Mouse (Mus musculus): Measurements from ENCODE around the gene Sh2b2. TPM values are rescaled to one million over a fixed set of nuclear protein-coding genes. Genes with fewer than 3 reads are reported as not detected.
"Not testable (repeated sequence)": the region's sequence is repeated elsewhere in the genome, so short reads cannot be mapped to it uniquely, and the experiment has no call there.

Sh2b2 gene
- polyA plus RNA-seq, 1 experiment from 2014 or later, result 4.9 TPM

GRCm38 (mm10) chr5:136236611-136237010 is 9.7 kb downstream of the Sh2b2 start:
- 82% methylated on average over 5 of the region's 5 CpGs for WGBS
- ATAC-seq (ENCODE audit: insufficient number of reproducible peaks, low FRiP score, low TSS enrichment, low read depth), result no peak
- H3K4me1 ChIP-seq, result peaks cover 19% of the 10 kb centered on the region
- no peaks in the 10 kb centered on the region for H3K36me3 ChIP-seq
- peaks cover 8% of the 10 kb centered on the region; the same call in 1 of the 2 replicates for H3K27me3 ChIP-seq
- no peaks in the 10 kb centered on the region for H3K9me3 ChIP-seq
- no peak overlapping the region for H3K9ac ChIP-seq
- H3K4me3 ChIP-seq, result no peak overlapping the region
- H3K4me2 ChIP-seq, result no peak overlapping the region
- no peak overlapping the region for H3K27ac ChIP-seq

DNA sequence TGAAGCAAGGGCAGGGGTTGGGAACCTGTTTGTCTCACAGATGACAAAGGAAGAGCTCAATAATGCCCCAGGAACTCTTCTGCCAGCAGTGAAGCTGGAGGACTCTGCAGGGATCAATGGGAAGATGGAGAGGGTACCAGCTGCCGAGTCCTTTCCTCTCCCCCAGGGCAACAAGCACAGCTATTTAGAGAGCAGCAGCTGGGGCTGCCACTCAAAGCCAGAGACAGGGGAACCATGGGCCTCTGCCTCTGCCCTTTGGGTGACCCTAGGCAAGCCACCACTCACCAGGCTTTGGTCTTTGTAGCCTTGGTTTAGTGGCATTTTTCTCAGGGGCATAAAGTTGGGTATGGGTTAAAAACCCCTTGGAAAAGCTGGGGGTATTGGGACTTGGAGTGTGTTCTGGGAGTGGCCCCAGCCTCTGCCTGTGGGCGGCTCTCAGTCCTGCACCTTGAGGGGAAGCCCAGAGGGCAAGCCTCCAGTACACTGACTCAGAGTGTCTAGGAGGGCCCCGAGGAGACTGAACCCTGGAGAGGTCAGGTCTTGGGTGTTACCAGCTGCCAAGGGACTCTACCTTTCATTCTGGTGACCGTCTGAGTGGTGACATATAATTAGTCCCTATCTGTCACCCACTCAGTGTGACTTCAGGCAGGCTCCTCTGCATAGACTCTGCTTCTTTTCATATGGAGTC is 15.9 kb downstream of the Sh2b2 start:
- H3K27ac ChIP-seq, result no peak overlapping the region
- WGBS, result 60% methylated on average over 4 of the region's 4 CpGs
- 0 out of 2 replicates have a peak, but pooled peaks cover 6% of the 10 kb centered on the region for H3K4me1 ChIP-seq
- no peaks in the 10 kb centered on the region for H3K9me3 ChIP-seq
- 0 out of 2 replicates have a peak, but pooled peaks cover 4% of the 10 kb centered on the region for H3K36me3 ChIP-seq
- H3K4me3 ChIP-seq, result no peak overlapping the region
- ATAC-seq (ENCODE audit: insufficient number of reproducible peaks, low FRiP score, low TSS enrichment, low read depth), result no peak
- no peak overlapping the region for H3K4me2 ChIP-seq
- peaks cover 10% of the 10 kb centered on the region; the same call in 1 of the 2 replicates for H3K27me3 ChIP-seq
- H3K9ac ChIP-seq, result no peak overlapping the region

GRCm38 (mm10) chr5:136226246-136226876 is 20.0 kb downstream of the Sh2b2 start:
- Histone ChIP-seq H3K4me3 (no peak overlapping the region), H3K4me1 (no peaks in the 10 kb centered on the region), H3K9me3 (no peaks in the 10 kb centered on the region), H3K27ac (no peak overlapping the region), H3K27me3 (no peaks in the 10 kb centered on the region; the same call in 1 of the 2 replicates), H3K4me2 (no peak overlapping the region), H3K9ac (no peak overlapping the region), H3K36me3 (peaks cover 16% of the 10 kb centered on the region)
- 74% methylated on average over 7 of the region's 7 CpGs for WGBS
- ATAC-seq (ENCODE audit: insufficient number of reproducible peaks, low FRiP score, low TSS enrichment, low read depth), result no peak

- 77% methylated on average over 12 of the region's 12 CpGs for WGBS
- H3K4me2 ChIP-seq, result no peak overlapping the region
Observed at GRCm38 (mm10) chr5:136218585-136218984, 27.8 kb downstream of the Sh2b2 start.

DNA sequence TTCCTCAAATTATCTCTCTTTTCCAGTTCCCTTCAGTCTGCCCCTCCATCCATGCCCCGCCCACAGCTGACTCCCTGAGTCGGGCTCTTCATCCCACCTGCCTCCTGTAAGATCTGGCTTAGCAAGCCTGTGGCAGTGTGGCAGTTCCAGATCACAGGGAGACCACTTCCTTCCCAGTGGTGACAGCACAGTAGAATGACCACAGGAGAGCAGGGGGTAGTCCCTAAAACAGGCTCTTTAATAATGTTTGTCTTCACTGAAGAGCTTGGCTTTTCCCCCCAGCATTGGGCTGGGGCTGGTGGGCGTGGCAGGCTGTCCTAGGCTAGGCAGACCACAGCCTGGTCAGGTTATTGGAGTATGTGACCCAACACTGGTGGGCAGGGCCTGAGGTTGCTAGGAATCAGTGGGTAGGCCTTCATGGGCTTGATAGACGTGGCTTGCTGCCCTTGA is 28.4 kb downstream of the Sh2b2 start:
- no peaks in the 10 kb centered on the region for H3K27me3 ChIP-seq

More at GRCm38 (mm10) chr5:136218585-136218984, 27.8 kb downstream of the Sh2b2 start:
- Histone ChIP-seq H3K4me1 (no peaks in the 10 kb centered on the region), H3K9ac (no peak overlapping the region), H3K27me3 (no peaks in the 10 kb centered on the region), H3K9me3 (no peaks in the 10 kb centered on the region), H3K4me3 (no peak overlapping the region), H3K36me3 (peaks cover 11% of the 10 kb centered on the region; the same call in 1 of the 2 replicates), H3K27ac (no peak overlapping the region)
- no peak for ATAC-seq (ENCODE audit: insufficient number of reproducible peaks, low FRiP score, low TSS enrichment, low read depth)

GRCm38 (mm10) chr5:136217004-136217665 is 29.2 kb downstream of the Sh2b2 start:
- H3K27ac ChIP-seq, result no peak overlapping the region
- no peaks in the 10 kb centered on the region for H3K4me1 ChIP-seq
- H3K9me3 ChIP-seq, result no peaks in the 10 kb centered on the region
- no peak overlapping the region for H3K9ac ChIP-seq
- no peak overlapping the region for H3K4me2 ChIP-seq
- ATAC-seq (ENCODE audit: insufficient number of reproducible peaks, low FRiP score, low TSS enrichment, low read depth), result no peak
- WGBS, result 83% methylated on average over 18 of the region's 18 CpGs
- no peak overlapping the region for H3K4me3 ChIP-seq
- H3K27me3 ChIP-seq, result no peaks in the 10 kb centered on the region
- H3K36me3 ChIP-seq, result peaks cover 6% of the 10 kb centered on the region; the same call in 1 of the 2 replicates

More for the DNA sequence above, 28.4 kb downstream of the Sh2b2 start:
- no peak overlapping the region for H3K4me2 ChIP-seq
- H3K4me1 ChIP-seq, result no peaks in the 10 kb centered on the region
- ATAC-seq (ENCODE audit: insufficient number of reproducible peaks, low FRiP score, low TSS enrichment, low read depth), result no peak
- no peak overlapping the region for H3K27ac ChIP-seq
- H3K4me3 ChIP-seq, result no peak overlapping the region
- no peaks in the 10 kb centered on the region for H3K9me3 ChIP-seq
- H3K9ac ChIP-seq, result no peak overlapping the region
- WGBS, result 72% methylated on average over 4 of the region's 4 CpGs
- H3K36me3 ChIP-seq, result peaks cover 6% of the 10 kb centered on the region; the same call in 1 of the 2 replicates

DNA sequence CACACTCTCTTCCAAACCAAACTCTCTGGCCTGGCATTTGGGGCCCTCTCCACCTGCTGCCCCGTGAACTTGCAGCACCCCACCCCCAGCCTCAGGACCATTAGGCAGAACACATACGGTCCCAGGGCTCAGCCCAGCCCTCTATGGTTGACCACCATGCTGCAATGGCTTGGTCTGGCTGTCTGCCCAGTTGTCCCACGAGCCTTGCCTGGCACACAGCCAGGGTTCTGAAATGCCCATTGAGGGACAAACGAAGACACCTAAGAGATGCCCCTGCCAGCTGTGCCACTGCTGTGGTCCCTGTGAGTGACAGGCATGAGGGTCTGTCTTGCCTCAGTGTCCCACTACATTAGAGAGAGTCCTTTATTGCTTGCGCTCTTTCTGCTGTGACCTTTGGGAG is 30.4 kb downstream of the Sh2b2 start:
- no peaks in the 10 kb centered on the region for H3K4me1 ChIP-seq

GRCm38 (mm10) chr5:136215211-136215610 is 31.1 kb downstream of the Sh2b2 start:
- no peak overlapping the region for H3K4me3 ChIP-seq
- peaks cover 6% of the 10 kb centered on the region; the same call in 1 of the 2 replicates for H3K36me3 ChIP-seq
- H3K4me1 ChIP-seq, result no peaks in the 10 kb centered on the region
- no peak overlapping the region for H3K9ac ChIP-seq
- no peaks in the 10 kb centered on the region for H3K9me3 ChIP-seq
- WGBS, result 88% methylated on average over 3 of the region's 3 CpGs
- no peak overlapping the region for H3K27ac ChIP-seq
- H3K27me3 ChIP-seq, result no peaks in the 10 kb centered on the region
- no peak overlapping the region for H3K4me2 ChIP-seq
- no peak for ATAC-seq (ENCODE audit: insufficient number of reproducible peaks, low FRiP score, low TSS enrichment, low read depth)

More for the DNA sequence above, 30.4 kb downstream of the Sh2b2 start:
- no peak for ATAC-seq (ENCODE audit: insufficient number of reproducible peaks, low FRiP score, low TSS enrichment, low read depth)
- Histone ChIP-seq H3K27me3 (no peaks in the 10 kb centered on the region), H3K9ac (no peak overlapping the region), H3K27ac (no peak overlapping the region), H3K36me3 (peaks cover 6% of the 10 kb centered on the region; the same call in 1 of the 2 replicates), H3K9me3 (no peaks in the 10 kb centered on the region), H3K4me2 (no peak overlapping the region), H3K4me3 (no peak overlapping the region)
- 75% methylated on average over 5 of the region's 5 CpGs for WGBS

GRCm38 (mm10) chr5:136213716-136214115 is 32.6 kb downstream of the Sh2b2 start:
- Histone ChIP-seq H3K9me3 (no peaks in the 10 kb centered on the region), H3K27ac (no peak overlapping the region), H3K9ac (no peak overlapping the region), H3K27me3 (no peaks in the 10 kb centered on the region), H3K4me1 (no peaks in the 10 kb centered on the region), H3K4me3 (no peak overlapping the region), H3K4me2 (no peak overlapping the region), H3K36me3 (0 out of 2 replicates have a peak, but pooled peaks cover 3% of the 10 kb centered on the region)
- 76% methylated on average over 5 of the region's 5 CpGs for WGBS
- ATAC-seq (ENCODE audit: insufficient number of reproducible peaks, low FRiP score, low TSS enrichment, low read depth), result no peak

DNA sequence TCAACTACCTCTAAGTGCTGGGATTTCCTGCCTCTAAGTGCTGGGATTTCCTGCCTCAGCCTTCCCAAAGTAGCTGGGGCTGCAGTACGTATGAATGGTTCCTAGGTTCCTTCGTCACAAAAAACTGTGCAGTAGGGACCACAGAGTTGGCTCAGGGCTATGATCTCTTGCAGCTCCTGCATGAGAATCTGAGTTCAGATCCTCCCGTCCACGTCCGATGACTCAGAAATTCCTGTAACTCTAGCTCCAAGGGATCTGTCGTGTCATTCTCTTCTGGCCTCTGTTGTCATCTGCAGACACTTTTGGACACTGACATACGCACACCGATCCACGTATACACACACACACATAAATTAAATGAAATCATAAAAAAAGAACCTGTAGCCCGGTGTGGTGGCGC is 33.6 kb downstream of the Sh2b2 start:
- no peaks in the 10 kb centered on the region for H3K4me1 ChIP-seq
- no peak for ATAC-seq (ENCODE audit: insufficient number of reproducible peaks, low FRiP score, low TSS enrichment, low read depth)

DNA sequence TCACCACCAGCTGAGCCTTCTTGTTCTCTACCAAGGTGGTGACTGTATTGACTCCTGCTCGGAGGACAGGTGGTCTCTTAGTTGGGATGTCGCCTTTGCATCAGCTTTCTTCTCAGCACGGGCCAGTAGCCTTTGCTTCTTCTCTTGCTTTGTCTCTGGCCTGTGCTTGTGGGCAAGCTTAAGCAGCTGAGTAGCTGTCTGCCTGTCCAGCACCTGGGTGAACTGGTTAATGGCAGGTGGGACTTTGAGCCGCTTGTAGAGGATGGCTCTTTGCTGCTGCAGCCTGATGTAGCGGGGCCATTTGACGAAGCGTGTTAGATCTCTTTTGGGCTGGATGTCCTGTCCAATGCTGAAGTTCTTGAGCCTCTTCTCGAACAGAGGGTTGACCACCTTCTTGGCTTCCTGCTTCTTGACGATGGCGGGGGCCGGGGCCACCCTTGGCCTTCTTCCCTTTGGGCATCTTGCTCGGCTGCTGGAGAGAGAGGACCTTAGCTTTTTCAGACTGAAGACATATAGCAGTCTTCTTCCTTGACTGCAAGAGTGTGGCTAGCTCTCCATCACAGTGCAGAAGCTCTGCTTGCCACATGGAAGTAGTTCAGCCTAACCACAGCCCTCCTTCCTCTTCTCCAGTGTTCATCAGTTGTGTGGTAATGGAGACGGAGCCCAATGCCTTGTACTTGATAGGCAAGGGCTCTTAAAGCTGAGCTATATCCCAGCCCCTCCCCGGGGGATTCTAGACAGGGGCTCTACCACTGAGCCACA is 34.8 kb downstream of the Sh2b2 start:
- H3K9me3 ChIP-seq; ATAC-seq (ENCODE audit: insufficient number of reproducible peaks, low FRiP score, low TSS enrichment, low read depth); H3K36me3 ChIP-seq; H3K27me3 ChIP-seq; H3K27ac ChIP-seq; H3K4me1 ChIP-seq; H3K4me2 ChIP-seq; H3K4me3 ChIP-seq; H3K9ac ChIP-seq: not testable (repeated sequence)
- 89% methylated on average over 14 of the region's 14 CpGs for WGBS

More for the DNA sequence above, 33.6 kb downstream of the Sh2b2 start:
- no peaks in the 10 kb centered on the region for H3K27me3 ChIP-seq
- no peak overlapping the region for H3K27ac ChIP-seq
- H3K4me3 ChIP-seq, result no peak overlapping the region
- H3K9ac ChIP-seq, result no peak overlapping the region
- H3K36me3 ChIP-seq, result no peaks in the 10 kb centered on the region
- no peak overlapping the region for H3K4me2 ChIP-seq
- H3K9me3 ChIP-seq, result no peaks in the 10 kb centered on the region
- WGBS, result 85% methylated on average over 11 of the region's 11 CpGs
